Mouse (Mus musculus) liver, embryonic 16.5 days (tissue): ENCODE measurements around the gene Ptger1. TPM values are rescaled to one million over a fixed set of nuclear protein-coding genes. Genes with fewer than 3 reads are reported as not detected.

Source experiments
- ATAC-seq: fragments of 200-750 bp; cut with Nextera tagmentation; 2 replicates; pipeline ENCODE4 v1.8.0; 2017; ENCODE audit warnings: low read depth, mild to moderate bottlenecking, moderate number of reproducible peaks, moderate library complexity
- H3K27ac ChIP-seq: fragments of 300-500 bp; sonication (generic); 2 replicates; pipeline ENCODE4 v1.5.1; 2014; ENCODE audit warnings: mild to moderate bottlenecking, low read length
- H3K27me3 ChIP-seq: fragments of 300-500 bp; sonication (generic); 2 replicates; pipeline ENCODE4 v1.6.1; 2014; ENCODE audit warnings: low read depth, low read length, mixed read lengths; ENCODE audit not compliant: control insufficient read depth, insufficient read depth
- H3K36me3 ChIP-seq: fragments of 300-500 bp; sonication (generic); 2 replicates; pipeline ENCODE4 v1.6.1; 2014; ENCODE audit warnings: mild to moderate bottlenecking; ENCODE audit not compliant: control insufficient read depth, insufficient read depth
- H3K4me1 ChIP-seq: fragments of 300-500 bp; sonication (generic); 2 replicates; pipeline ENCODE4 v1.6.1; 2014; ENCODE audit warnings: low read depth, low read length, mixed read lengths; ENCODE audit not compliant: control insufficient read depth
- H3K4me2 ChIP-seq: fragments of 300-500 bp; sonication (generic); 2 replicates; pipeline ENCODE4 v1.6.1; 2014; ENCODE audit warnings: low read depth, low read length, mixed read lengths
- H3K4me3 ChIP-seq: fragments of 300-500 bp; sonication (generic); 2 replicates; pipeline ENCODE4 v1.5.1; 2014; ENCODE audit warnings: low read depth, mild to moderate bottlenecking, low read length
- H3K9ac ChIP-seq: fragments of 300-500 bp; sonication (generic); 2 replicates; pipeline ENCODE4 v1.6.1; 2014; ENCODE audit warnings: low read depth, low read length
- H3K9me3 ChIP-seq: fragments of 300-500 bp; sonication (generic); replicated peaks from 2 replicates; pipeline ENCODE4 v1.6.1; 2016; ENCODE audit warnings: low read length; ENCODE audit not compliant: control insufficient read depth
- WGBS: fragments of 180-500 bp; shearing (Covaris S2); extraction: QIAGEN DNeasy Blood & Tissue Kit; methylation state at CpG from one replicate; pipeline ENCODE4 v1.1.7; 2014; ENCODE audit not compliant: insufficient replicate concordance; 5-methylcytosine and 5-hydroxymethylcytosine counted together
- polyA plus RNA-seq: library from polyadenylated mRNA; unstranded; fragments of >200 nt; fragmentation: Nextera tagmentation; extraction: Ambion mirVana; gene quantifications from 2 replicates; pipeline ENCODE4 v1.2.1, GENCODE M21; 2015

The Ptger1 gene
- 0.12 and 0.53 TPM in 2 replicates for polyA plus RNA-seq

DNA sequence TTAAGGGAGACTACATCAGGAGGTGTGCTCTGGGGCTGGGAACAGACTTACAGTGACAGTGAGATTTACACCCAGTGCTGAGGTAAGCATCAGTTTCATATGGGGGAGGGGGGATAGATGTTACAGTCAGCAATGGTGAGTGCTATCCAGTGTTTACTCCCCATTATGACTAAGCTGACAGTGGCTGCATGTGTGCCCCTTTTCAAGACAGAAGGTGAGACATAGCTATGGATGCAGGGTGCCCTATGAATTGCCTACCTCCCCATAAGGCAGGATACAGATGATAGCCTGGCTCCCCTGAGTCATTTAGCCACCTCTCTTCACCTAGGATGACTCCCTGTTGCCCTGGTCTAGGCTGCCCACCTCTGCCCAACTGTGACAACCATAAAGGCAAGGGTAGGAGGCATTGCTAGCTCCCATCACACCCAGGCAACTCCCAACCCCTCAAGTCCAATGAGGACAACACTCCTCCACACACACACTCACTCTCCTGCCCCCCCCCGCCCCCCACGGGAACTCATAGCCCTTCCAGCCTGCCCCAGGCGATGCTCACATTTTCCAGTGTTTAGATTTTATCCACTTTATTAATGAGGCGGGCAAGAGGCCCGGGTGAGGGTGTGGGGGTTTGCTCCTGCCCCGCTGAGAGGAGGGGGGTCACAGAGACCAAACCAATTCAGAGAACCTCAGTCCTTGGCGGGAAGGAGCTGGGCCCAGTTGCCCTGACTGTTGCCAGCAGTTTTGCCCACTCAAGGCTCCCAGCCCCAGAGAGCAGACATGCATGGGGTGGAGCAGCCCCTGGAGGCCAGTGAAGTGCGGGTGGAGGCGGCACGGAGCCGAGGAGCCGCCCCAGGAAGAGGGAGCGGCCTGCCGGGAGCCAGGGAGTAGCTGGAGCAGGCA, at the start of gene Ptger1:
Gene Ptger1 (plus strand): TSS at position 710 of the 897 bp plus-strand sequence.
- Histone ChIP-seq H3K36me3 (peaks cover 6% of the 10 kb centered on the region), H3K9ac (no peak within 1 kb of the TSS), H3K4me3 (no peak within 1 kb of the TSS), H3K4me2 (no peak within 1 kb of the TSS), H3K9me3 (no peaks in the 10 kb centered on the region), H3K27me3 (peaks cover 14% of the 10 kb centered on the region), H3K4me1 (peaks cover 20% of the 10 kb centered on the region), H3K27ac (no peak within 1 kb of the TSS)
- 29% methylated on average over 14 of the region's 14 CpGs for WGBS
- no peak for ATAC-seq

DNA sequence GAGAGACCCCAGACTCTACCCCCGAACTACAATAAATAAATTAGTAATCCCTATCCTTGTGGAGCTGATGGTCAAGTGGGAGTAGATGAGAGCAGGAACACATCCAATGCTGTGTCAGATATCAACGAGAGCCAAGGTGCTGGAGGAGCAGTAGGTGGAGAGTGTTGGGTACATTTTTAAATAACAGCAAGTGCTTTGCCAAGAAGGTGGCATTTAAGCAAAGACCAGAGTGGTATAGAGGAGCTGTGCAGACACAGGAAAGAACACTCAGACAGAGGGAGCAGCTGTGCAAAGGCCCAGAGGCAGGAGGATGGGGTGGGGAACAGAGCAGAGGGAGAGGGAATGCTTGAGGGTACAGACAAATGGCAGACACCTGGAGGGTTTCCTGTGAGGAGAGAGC, 49.4 kb upstream of the Ptger1 start:
- Histone ChIP-seq H3K4me2 (no peak overlapping the region), H3K4me1 (peaks cover 10% of the 10 kb centered on the region), H3K4me3 (no peak overlapping the region), H3K27ac (no peak overlapping the region), H3K36me3 (peaks cover 10% of the 10 kb centered on the region), H3K9ac (no peak overlapping the region), H3K27me3 (no peaks in the 10 kb centered on the region), H3K9me3 (no peaks in the 10 kb centered on the region)
- ATAC-seq = no peak
- WGBS = 64% methylated on average over 2 of the region's 2 CpGs

DNA sequence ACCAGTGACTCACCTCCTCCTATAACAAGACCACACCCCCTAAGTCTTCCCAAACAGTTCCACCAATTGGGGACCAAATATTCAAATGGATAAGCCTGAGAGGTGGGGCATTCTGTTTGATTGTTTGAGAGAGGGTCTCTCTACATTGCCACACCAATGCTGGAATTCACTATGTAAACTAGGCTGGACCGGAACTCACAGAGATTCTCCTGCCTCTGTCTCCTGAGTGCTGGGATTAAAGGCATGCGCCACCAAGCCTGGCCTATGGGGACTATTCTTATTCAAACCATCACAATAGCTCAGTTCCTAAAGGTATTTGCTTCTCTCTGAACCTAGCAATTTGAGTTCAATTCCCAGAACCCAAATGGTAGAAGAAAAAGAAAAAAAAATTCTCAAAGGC, 47.9 kb upstream of the Ptger1 start:
- Histone ChIP-seq H3K9me3 (no peaks in the 10 kb centered on the region), H3K9ac (no peak overlapping the region), H3K36me3 (peaks cover 1% of the 10 kb centered on the region; the same call in 1 of the 2 replicates), H3K27me3 (no peaks in the 10 kb centered on the region), H3K27ac (no peak overlapping the region), H3K4me1 (peaks cover 21% of the 10 kb centered on the region), H3K4me3 (no peak overlapping the region), H3K4me2 (no peak overlapping the region)
- WGBS = 91% methylated on average over 2 of the region's 2 CpGs
- ATAC-seq = no peak

DNA sequence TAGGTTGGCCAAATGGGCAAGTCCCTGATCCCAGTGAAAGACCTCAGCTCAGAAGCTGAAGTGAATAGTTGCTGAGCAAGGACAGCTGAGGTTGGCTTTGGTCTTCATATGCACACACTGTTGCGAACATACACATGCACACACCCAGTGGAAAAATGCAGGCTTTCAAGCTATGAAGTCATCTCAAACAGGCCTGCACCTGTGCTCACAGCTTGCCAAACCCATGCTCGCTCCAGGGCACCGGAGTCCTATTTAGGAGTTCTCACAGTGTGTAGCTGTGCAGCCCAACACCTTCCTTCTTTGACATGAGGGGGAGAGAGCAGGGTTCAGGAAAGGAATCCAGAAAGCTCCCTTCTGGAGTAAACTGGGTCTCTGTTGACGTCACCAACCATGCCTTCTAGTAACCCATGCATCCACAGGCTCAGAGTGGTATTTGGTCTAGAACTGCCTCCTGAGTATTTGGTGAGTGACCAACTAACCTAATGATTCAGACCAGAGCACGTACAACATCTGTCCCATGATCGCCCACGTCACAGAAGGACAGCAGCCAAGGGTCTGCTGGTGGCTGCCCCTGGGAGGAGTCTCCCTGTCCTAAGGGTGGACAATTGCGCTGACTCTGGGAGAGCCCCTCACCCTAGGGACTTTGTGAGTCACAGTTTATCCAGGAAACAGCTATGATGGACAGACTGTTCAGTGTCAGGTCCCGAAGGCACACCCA, 46.8 kb upstream of the Ptger1 start:
- H3K9ac ChIP-seq = no peak overlapping the region
- 78% methylated on average over 9 of the region's 9 CpGs for WGBS
- H3K27me3 ChIP-seq = no peaks in the 10 kb centered on the region
- H3K27ac ChIP-seq = no peak overlapping the region
- no peak overlapping the region for H3K4me2 ChIP-seq
- H3K4me3 ChIP-seq = no peak overlapping the region
- H3K4me1 ChIP-seq = peaks cover 31% of the 10 kb centered on the region
- H3K36me3 ChIP-seq = no peaks in the 10 kb centered on the region
- no peak for ATAC-seq
- H3K9me3 ChIP-seq = no peaks in the 10 kb centered on the region

DNA sequence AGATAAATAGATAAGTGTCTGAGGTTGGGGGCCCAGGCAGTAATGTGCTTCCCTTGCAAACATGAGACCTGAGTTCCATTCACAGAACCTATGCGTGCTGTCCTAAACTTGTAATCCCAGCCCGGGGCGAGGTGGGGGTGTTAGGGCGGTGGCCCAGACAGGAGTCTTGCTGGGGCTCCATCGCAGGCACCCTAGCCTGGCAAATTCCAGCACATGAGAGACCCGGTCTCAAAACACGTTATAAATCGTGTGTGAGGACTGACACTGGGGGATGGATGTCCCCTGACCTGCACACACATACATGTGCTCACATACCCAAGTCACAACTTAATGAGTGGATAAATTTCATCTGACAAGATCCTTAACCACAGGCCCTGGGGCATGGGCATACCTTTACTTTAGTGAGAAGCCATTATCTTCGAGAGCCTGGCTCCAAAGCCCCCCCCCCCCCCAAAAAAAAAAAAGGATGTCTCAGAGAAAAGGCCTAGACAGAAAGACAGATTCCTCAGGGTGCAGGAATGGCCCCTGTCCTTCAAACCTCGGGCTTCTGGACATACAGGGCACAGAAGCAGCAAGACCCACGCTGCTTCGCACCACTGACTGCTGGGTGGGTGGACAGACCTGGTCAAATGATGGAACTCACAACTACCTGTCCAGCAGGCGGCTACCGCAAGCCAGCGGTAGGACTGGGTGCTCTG, 44.6 kb upstream of the Ptger1 start:
- H3K4me2 ChIP-seq = peak overlapping the region; percentile 84
- ATAC-seq = no peak
- 0 out of 2 replicates have a peak overlapping the region, but pooled peaks have one; percentile 15 for H3K27ac ChIP-seq
- no peaks in the 10 kb centered on the region for H3K27me3 ChIP-seq
- H3K9me3 ChIP-seq = no peaks in the 10 kb centered on the region
- peak overlapping the region; percentile 63 for H3K9ac ChIP-seq
- peak overlapping the region; percentile 51 for H3K4me3 ChIP-seq
- peaks cover 49% of the 10 kb centered on the region for H3K4me1 ChIP-seq
- WGBS = 50% methylated on average over 15 of the region's 15 CpGs
- no peaks in the 10 kb centered on the region for H3K36me3 ChIP-seq

DNA sequence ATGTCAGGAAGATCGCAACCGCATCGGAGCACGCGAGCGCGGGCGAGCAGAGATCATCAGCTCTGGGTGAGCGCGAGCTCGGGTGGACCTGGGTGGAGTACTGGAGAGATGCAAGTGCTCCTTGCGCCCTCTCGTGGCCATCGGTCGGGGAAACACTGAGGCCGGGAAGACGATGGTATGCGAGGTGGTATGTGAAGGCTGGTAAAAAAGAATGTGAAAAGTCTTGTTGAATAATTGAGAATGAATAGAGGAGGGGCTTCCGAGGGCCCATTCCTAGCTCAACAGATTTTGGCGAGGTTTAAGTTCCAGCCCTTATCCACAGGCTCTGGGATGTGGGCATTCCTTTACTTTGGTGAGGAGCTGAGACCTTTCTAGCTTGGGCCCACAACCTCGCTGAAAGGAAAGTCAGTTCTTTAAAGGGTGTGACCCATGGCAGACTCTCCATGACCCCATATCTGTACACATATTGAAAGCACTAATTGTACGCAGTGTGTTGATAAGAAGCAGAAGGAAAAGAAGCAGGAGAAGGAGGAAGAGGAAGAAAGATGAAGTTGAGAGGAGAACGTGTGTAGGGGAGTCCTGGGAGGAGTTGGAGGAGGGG, 44.0 kb upstream of the Ptger1 start:
- peak; percentile 83 for ATAC-seq
- Histone ChIP-seq H3K4me1 (peaks cover 49% of the 10 kb centered on the region), H3K9me3 (no peaks in the 10 kb centered on the region), H3K9ac (peak overlapping the region; percentile 63), H3K27me3 (no peaks in the 10 kb centered on the region), H3K36me3 (no peaks in the 10 kb centered on the region), H3K4me2 (peak overlapping the region; percentile 84), H3K4me3 (peak overlapping the region; percentile 51), H3K27ac (peak overlapping the region; percentile 77)
- 2% methylated on average over 23 of the region's 23 CpGs for WGBS

DNA sequence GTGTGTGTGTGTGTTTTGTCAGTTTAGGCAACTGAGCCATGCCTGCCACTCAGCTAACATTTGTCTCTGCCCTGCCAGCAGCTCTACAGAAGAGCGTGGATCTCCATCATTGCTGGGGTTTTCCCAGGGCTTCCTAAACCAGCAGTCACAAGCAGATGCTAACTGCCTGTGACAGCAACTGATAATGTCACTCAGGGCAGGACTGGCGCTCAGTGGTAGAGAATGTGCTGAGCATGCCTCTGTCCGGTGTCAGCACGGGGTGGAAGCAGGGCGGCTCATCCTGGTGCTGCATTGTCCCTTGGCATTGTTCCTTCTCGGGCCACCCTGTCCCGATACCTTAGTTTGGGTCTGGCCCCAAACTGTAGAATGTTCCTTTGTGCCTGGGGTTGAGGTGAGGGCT, 42.9 kb upstream of the Ptger1 start:
- 47% methylated on average over 7 of the region's 7 CpGs for WGBS
- Histone ChIP-seq H3K27me3 (no peaks in the 10 kb centered on the region), H3K9ac (no peak overlapping the region), H3K4me1 (peaks cover 49% of the 10 kb centered on the region), H3K27ac (peak overlapping the region; percentile 77), H3K36me3 (no peaks in the 10 kb centered on the region), H3K9me3 (no peaks in the 10 kb centered on the region), H3K4me3 (no peak overlapping the region), H3K4me2 (no peak overlapping the region)
- ATAC-seq = peak; percentile 33

DNA sequence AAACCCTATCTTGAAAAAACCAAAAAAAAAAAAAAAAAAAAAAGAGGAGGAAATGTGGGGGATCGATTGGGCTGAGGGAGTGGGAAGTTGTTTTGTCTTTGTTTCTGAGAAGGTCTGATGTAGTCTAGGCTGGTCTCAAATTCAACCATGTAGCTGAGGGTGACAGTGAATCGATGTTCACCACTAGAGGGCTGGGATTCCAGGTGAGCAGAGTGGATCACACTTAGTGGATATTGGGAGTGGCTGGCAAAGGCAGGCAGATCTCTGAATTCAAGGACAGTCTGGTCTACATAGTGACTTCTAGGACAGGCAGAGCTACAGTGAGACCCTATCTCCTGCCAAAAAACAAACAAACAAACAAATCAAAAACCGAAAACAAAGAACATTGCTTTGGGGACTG, 41.7 kb upstream of the Ptger1 start:
- Histone ChIP-seq H3K9me3 (no peaks in the 10 kb centered on the region), H3K4me2 (no peak overlapping the region), H3K27ac (peak overlapping the region; percentile 33), H3K4me1 (peaks cover 49% of the 10 kb centered on the region), H3K36me3 (no peaks in the 10 kb centered on the region), H3K4me3 (no peak overlapping the region), H3K27me3 (no peaks in the 10 kb centered on the region), H3K9ac (no peak overlapping the region)
- no peak for ATAC-seq
- WGBS = 42% methylated on average over 3 of the region's 3 CpGs
